Mouse (Mus musculus) T-helper 17 cell (primary cell): Measurements from ENCODE around the gene Tmem109.

Experiments
- in situ Hi-C, 2 experiments: fragments of 300-600 bp; cut with MboI, MseI; formaldehyde crosslinking; loops; 1 replicate in 1 of 2; 2 replicates in 1 of 2; pipeline ENCODE4 v1.15.1; 2025; ENCODE audit warnings: high pct_unique_total_duplicates in 2 of 2

Tmem109 gene

GRCm38 (mm10) chr19:10881426-10882154, at the start of gene Tmem109:
TSS of gene Tmem109 (minus strand) at chr19:10882001.
- in situ Hi-C loops: loop anchor here (5.0 to 25.0 kb wide), 2 partner anchors 34 to 1581 kb away; partner anchors contain the start of gene Mpeg1 (in 1 of the 2)

DNA sequence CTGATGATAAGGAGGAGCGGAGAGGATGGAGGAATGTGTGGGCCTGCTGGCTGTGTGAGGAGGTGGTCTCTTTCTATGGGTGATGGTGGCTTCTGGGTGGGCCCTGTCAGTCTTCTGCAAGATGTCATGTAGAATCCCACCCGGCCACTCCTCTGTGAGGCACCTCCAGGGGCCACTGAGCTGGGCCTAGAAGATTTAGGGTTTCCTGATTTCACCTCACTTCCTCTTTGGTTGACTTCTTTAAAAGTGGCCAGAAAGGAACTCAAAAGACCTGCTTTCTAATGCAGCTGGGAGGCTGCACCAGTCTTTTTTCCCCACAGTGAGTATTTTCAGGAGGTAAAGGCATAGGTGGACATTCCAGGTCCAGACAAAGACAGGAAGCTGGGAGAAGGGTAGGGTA, 48.8 kb upstream of the Tmem109 start:
- in situ Hi-C loops: no loop called here

DNA sequence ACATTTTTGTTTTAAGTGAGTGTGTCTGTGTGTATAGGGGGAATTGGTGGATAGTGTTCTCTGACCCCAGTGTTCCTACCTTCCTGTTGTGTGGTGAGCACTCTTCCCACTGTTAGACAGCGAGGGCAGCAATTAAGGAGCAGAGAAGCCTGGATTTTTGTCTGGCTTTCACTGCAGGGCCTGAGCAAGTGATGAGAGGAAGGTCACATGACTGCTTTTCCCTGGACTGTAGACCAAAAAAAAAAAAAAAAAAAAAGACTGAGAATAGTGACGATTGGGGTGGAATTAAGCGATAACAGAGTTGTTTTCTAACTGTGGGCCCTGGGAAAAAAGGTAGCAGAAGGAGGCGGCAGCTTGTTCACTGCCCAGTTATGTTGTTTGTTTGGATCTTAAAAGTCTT, 44.9 kb upstream of the Tmem109 start:
- in situ Hi-C loops: no loop called here

GRCm38 (mm10) chr19:10926123-10926621, 44.4 kb upstream of the Tmem109 start:
- in situ Hi-C loops: no loop called here

DNA sequence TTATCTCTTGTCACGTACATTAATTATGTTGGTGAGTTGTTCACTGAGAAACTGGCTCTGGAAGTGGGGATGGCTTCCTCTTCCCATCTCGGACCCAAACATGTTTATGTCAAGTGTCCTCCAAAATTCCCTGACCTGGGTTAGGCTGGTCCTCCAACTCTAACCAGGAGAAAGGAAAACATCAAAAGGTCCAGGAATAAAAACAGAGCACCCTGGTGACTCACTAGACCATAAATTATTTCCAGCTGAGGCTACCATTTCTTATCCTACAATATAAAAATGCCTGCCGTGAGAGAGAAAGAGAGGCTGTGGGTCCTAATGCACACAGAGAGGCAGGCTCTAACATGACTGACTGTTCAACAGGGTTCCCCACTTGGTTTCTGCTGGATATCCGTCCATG, 42.4 kb upstream of the Tmem109 start:
- in situ Hi-C loops: loop anchor here in 1 of 2 experiments (5.0 kb wide), 1 partner anchor 72 kb away; no protein-coding TSS in a partner anchor

GRCm38 (mm10) chr19:10921058-10921457, 39.3 kb upstream of the Tmem109 start:
- in situ Hi-C loops: loop anchor here in 1 of 2 experiments (5.0 kb wide), 1 partner anchor 69 kb away; no protein-coding TSS in a partner anchor

- in situ Hi-C loops: loop anchor here in 1 of 2 experiments (5.0 kb wide), 1 partner anchor 68 kb away; no protein-coding TSS in a partner anchor
Observed at GRCm38 (mm10) chr19:10920532-10920931, 38.7 kb upstream of the Tmem109 start, which contains the start of gene Zp1. TSS of gene Zp1 (minus strand) at chr19:10920632.

GRCm38 (mm10) chr19:10918321-10918991, 36.7 kb upstream of the Tmem109 start:
- in situ Hi-C loops: no loop called here

- in situ Hi-C loops: no loop called here
Observed at GRCm38 (mm10) chr19:10916506-10916905, 34.7 kb upstream of the Tmem109 start.

DNA sequence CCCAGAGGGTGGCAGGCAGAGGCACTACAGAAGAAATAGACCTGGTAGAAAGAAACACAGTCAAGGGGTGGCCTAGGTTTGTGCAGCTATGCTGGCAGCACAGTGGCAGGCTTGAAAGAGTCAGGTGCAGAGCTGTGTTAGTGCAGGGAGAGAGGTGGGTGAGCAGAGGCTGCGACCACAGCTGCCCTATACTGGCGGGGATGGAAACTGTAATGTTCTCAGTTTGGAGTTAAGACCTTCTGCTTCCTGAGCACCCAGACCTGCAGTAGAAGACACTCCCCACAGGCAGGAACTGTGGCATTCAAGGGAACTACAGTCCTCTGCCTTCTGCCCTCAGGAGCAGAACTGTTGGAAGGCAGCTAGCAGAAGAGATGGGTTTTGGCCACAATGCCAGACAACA, 33.1 kb upstream of the Tmem109 start:
- in situ Hi-C loops: loop anchor here in 1 of 2 experiments (5.0 kb wide), 1 partner anchor 47 kb away; no protein-coding TSS in a partner anchor

DNA sequence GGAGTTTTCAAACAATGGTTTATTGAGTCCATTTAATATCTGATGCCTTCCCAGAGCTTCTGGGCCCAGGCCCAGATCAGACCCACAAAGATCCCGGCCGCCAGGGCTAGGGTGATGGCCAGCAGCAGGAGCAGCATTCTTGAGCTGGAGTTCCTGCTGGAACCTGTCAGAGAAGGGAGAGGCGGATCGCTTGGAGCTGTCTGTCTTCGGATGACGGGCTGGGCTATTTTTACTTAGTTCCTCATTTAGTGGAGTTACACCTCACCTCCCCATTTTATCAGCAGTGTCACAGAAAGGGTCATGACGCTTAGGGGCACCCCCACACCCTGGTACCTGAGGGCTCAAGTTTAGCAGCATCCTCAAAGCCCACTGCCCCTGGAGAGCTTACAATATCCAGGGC, 32.5 kb upstream of the Tmem109 start:
- in situ Hi-C loops: loop anchor here in 1 of 2 experiments (5.0 kb wide), 1 partner anchor 48 kb away; no protein-coding TSS in a partner anchor

- in situ Hi-C loops: no loop called here
Observed at GRCm38 (mm10) chr19:10909087-10909721, 27.4 kb upstream of the Tmem109 start.

DNA sequence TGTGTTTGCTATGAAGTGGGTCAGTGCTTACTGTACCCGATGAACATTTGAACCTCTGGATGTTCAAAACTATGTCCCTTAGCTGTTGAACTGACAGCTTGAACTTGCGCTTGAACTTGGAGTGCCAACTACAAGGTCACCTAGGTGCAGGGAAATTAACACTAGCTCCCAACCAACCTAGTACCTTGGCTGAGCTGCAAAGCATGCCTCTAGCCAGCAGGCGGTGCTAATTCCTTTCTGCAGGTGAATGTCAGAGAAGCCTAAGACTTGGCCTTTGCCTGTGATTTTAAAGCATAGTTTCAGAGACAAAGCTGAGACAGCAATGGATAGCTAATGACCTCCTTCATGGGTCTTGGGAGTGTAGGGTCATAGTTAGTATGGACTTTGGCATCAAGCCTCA, 26.1 kb upstream of the Tmem109 start:
- in situ Hi-C loops: no loop called here

DNA sequence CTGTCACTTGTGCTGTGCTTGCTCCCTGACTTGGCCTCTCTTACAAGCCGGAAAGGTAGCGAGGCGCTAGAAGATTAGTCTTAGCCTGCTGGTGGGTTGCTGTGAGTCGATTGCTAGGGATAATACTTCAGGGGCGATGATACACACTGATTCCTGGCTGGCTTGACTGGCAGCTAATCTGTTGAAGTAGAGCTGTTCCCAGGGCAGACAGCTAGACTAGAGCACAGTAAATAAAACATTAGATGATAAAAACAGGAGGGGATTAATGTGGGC, 23.9 kb upstream of the Tmem109 start:
- in situ Hi-C loops: no loop called here

DNA sequence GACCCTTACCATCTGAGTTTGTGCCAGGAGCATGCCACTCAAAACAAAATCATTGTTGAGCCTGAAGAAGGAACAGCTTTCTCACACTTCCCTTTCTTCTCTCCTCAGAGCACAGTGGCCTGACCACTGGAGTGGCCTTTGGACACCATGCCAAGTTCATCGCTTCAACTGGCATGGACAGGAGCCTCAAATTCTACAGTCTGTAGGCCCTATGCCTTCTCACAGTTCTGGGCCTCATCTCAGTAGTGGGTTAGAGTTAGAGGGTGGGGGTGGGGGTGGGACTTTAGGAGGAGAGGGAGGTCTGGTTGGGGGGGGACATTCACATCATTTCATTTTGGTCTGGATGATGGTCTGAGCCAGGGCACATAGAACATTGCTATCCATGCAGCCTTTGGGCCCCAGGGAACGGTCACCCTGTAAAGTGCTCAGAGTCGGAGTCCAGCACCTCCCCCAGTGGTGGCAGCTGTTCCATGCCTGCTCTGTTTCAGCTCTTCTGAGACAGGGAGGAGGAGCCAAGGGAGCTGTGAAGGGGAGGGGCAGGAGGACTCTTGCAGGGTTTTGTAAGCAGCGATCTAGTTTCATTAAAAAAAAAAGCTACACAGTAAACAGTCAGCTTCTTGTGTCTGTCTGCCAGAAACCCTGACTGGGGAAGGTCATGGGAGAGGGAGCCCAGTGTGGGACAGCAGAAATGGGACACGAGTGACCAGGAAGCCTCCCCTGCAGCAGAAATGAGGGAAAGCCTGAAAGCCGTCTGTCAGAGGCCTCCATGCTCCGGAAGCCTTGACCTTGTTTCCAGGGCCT, 23.3 kb upstream of the Tmem109 start:
- in situ Hi-C loops: loop anchor here in 1 of 2 experiments (5.0 kb wide), 1 partner anchor 57 kb away; no protein-coding TSS in a partner anchor

DNA sequence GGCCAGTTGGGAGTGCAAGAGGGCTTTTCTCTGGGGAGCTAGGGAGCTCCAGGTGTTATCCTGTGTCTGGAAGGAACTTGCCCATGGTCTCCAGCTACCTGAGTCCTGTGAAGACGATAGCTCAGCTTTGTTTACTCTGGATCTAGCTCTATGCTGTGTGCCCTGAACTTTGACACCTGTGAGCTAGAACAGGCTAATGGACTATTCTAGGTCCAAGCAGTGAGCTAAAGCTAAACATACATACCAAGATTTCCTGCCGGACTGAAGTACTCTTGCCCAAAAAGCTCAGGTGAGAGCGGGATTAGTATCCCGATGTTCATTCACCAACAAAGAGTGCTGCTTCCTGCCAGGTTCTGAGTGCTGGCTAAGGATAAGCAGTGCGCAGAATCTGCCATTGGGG, 22.7 kb upstream of the Tmem109 start:
- in situ Hi-C loops: loop anchor here in 1 of 2 experiments (5.0 kb wide), 1 partner anchor 58 kb away; no protein-coding TSS in a partner anchor

DNA sequence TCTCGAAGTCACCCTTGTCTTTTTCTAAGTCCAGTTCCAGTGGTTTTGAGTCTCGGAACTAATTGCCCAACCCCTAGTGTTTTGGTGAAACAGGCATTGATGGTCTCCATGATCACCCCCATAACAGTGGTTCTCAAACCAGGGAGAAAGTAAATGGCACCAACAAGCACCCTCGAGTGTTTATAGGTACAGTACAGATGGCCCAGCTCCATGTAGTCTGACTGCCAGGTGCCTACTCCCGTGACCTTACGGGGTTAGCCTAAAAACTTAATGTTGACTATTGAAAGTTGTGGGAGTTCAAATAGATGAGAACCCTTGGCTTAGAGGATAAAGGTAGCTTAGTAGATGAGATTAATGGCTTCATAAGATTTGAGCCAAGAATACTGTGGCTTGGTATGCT, 19.2 kb upstream of the Tmem109 start:
- in situ Hi-C loops: loop anchor here in 1 of 2 experiments (5.0 kb wide), 1 partner anchor 61 kb away; no protein-coding TSS in a partner anchor

DNA sequence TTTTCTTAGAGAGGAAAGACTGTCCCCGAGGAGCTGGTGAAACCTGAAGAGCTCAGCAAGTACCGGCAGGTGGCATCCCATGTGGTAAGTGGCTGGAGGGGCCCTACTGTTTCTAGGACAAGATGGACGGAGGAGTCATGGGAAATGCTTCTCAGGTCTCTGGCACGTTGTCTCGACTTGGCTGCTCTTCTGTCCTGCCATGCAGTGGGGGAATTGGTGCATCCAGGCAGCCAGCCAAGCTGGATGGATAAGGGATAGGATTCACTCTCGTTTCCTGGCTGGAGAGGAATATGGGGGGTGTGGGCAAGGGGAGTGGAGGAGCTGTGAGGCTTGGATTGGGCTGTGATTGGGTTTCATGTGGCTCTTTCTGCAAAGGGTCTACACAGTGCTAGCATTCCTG, 18.5 kb upstream of the Tmem109 start:
- in situ Hi-C loops: loop anchor here in 1 of 2 experiments (5.0 kb wide), 1 partner anchor 62 kb away; no protein-coding TSS in a partner anchor

GRCm38 (mm10) chr19:10897491-10897890, 15.7 kb upstream of the Tmem109 start:
- in situ Hi-C loops: loop anchor here in 1 of 2 experiments (25.0 kb wide), 1 partner anchor 1565 kb away; the partner anchor contains the start of gene Mpeg1

GRCm38 (mm10) chr19:10896849-10897248, 15.0 kb upstream of the Tmem109 start:
- in situ Hi-C loops: loop anchor here in 1 of 2 experiments (25.0 kb wide), 1 partner anchor 1565 kb away; the partner anchor contains the start of gene Mpeg1
